28 mouse cellular contexts compared by ENCODE assay signal in genomic region chr19:40996722-40997121, GRCm38 (mm10). TPM values are rescaled to one million over a fixed set of nuclear protein-coding genes. Genes with fewer than 3 reads are reported as not detected.
DNase-seq lines count a peak whose midpoint lies in the region; ATAC-seq and TF ChIP-seq lines count a peak whose summit lies in the region.
"Had no signal": no experiment of that assay in that cellular context is flagged by ENCODE, and none has a peak within 500 bp of the region (broad histone marks: within the 10 kb centered on the region; RNA-seq: fewer than 3 reads in every experiment).

No protein-coding gene starts in this region.

- H3K27ac ChIP-seq in kidney, embryonic 16.5 days (ENCODE audit: low read length), result peak overlapping the region; percentile 82; the same call in 1 of the 2 replicates
- H3K27ac ChIP-seq in spleen, adult 2 months (ENCODE audit: insufficient read depth, low read length), result peak overlapping the region; percentile 78
- H3K27ac ChIP-seq: embryonic facial prominence, embryonic 12.5 days; embryonic facial prominence, embryonic 15.5 days; gastrocnemius, adult 2 months; hindbrain, embryonic 10.5 days; hindbrain, embryonic 13.5 days had no signal

- 92% methylated on average over 6 of the region's 6 CpGs for WGBS in kidney, embryonic 16.5 days
- whole genome bisulfite sequencing in spleen, adult 2 months, result 87% methylated on average over 6 of the region's 6 CpGs

- H3K27me3 ChIP-seq in kidney, embryonic 16.5 days (ENCODE audit: insufficient read depth, low read length), result no peaks in the 10 kb centered on the region
- no peaks in the 10 kb centered on the region for H3K27me3 ChIP-seq in spleen, adult 2 months (ENCODE audit: control insufficient read depth, insufficient read depth, low read length)
- H3K27me3 ChIP-seq: embryonic facial prominence, embryonic 12.5 days; embryonic facial prominence, embryonic 15.5 days; hindbrain, embryonic 13.5 days; Patski had no signal

- H3K36me3 ChIP-seq in kidney, embryonic 16.5 days (ENCODE audit: insufficient read depth, low read length), result no peaks in the 10 kb centered on the region
- no peaks in the 10 kb centered on the region for H3K36me3 ChIP-seq in spleen, adult 2 months (ENCODE audit: control insufficient read depth, insufficient read depth, low read length)
- H3K36me3 ChIP-seq: embryonic facial prominence, embryonic 12.5 days; embryonic facial prominence, embryonic 15.5 days; G1E; hindbrain, embryonic 10.5 days; hindbrain, embryonic 13.5 days had no signal

- no peaks in the 10 kb centered on the region for H3K9me3 ChIP-seq in kidney, embryonic 16.5 days (ENCODE audit: low read length)
- H3K9me3 ChIP-seq: embryonic facial prominence, embryonic 12.5 days; embryonic facial prominence, embryonic 15.5 days; G1E; hindbrain, embryonic 10.5 days; hindbrain, embryonic 13.5 days had no signal

- peaks cover 48% of the 10 kb centered on the region for H3K4me1 ChIP-seq in kidney, embryonic 16.5 days (ENCODE audit: insufficient read depth, low read length)
- peaks cover 31% of the 10 kb centered on the region for H3K4me1 ChIP-seq in spleen, adult 2 months (ENCODE audit: control insufficient read depth, insufficient read depth, insufficient read length)
- H3K4me1 ChIP-seq: hindbrain, embryonic 13.5 days had no signal

- no peak overlapping the region for H3K4me3 ChIP-seq in kidney, embryonic 16.5 days (ENCODE audit: low read length)
- H3K4me3 ChIP-seq in spleen, adult 2 months (ENCODE audit: extremely low read depth, insufficient read depth, insufficient read length), result no peak overlapping the region
- H3K4me3 ChIP-seq: embryonic facial prominence, embryonic 12.5 days; embryonic facial prominence, embryonic 15.5 days; gastrocnemius, adult 2 months; hindbrain, embryonic 10.5 days; hindbrain, embryonic 13.5 days had no signal

- no peak overlapping the region for H3K9ac ChIP-seq in kidney, embryonic 16.5 days (replicated peaks; ENCODE audit: low read length)
- H3K9ac ChIP-seq: embryonic facial prominence, embryonic 12.5 days; embryonic facial prominence, embryonic 15.5 days; forebrain, postnatal 0 days; hindbrain, embryonic 13.5 days had no signal

- peak; percentile 77 for DNase-seq in heart, adult 11 months
- no peak for DNase-seq in heart, postnatal 36 days
- no peak for DNase-seq in kidney, adult 11 months
- DNase-seq in spleen, adult 2 months (ENCODE audit: low read depth in 1 of 2, low spot score in 2 of 2), result no peak
- DNase-seq in spleen, postnatal 14 days (ENCODE audit: low spot score in 2 of 2), result no peak
- DNase-seq: adrenal gland, adult 2 months; adrenal gland, postnatal 14 days; cerebellum, adult 11 months; cerebellum, adult 2 months; cerebellum, adult 9-11 months; cerebellum, postnatal 25 days; forebrain, postnatal 0 days; gastrocnemius, adult 2 months; gastrocnemius, postnatal 14 days; heart, adult 18-20 months had no signal

- no peak for TF ChIP-seq POLR2A in spleen, adult 2 months (IDR thresholded peaks at IDR 0.05; ENCODE audit: low read depth, low read length)

- TF ChIP-seq CTCF in spleen, adult 2 months (IDR thresholded peaks at IDR 0.05; ENCODE audit: extremely low read depth, insufficient read depth, insufficient read length, insufficient replicate concordance), result no peak

- no peak for ATAC-seq in kidney, embryonic 16.5 days (ENCODE audit: low FRiP score, low TSS enrichment)

- intact Hi-C loops in heart, postnatal 36 days (cut with DNase I), result no loop called here

- H3K4me2 ChIP-seq in kidney, embryonic 16.5 days (replicated peaks; ENCODE audit: low read depth, low read length), result no peak overlapping the region
- H3K4me2 ChIP-seq: embryonic facial prominence, embryonic 12.5 days; embryonic facial prominence, embryonic 15.5 days; heart, embryonic 11.5 days; hindbrain, embryonic 13.5 days had no signal

RNA-seq across cellular contexts. Expression of gene Blnk, which starts 2.4 kb away (rescaled TPM):
- 1 to 10 TPM; 1.6 to 2.0 TPM for total RNA-seq in heart, postnatal 36 days (2021)
- polyA plus RNA-seq in kidney, embryonic 16.5 days (2015; fragmentation: Nextera tagmentation; extraction: Ambion mirVana), result 19.2 and 20.8 TPM in 2 replicates
- polyA plus RNA-seq in spleen, adult 2 months (2012; rRNA removed), result 54.3 and 61.0 TPM in 2 replicates

RNA-seq across cellular contexts. Expression of gene Dntt, which starts 32.4 kb away (rescaled TPM):
- not detected for total RNA-seq in heart, postnatal 36 days (2021)
- polyA plus RNA-seq in kidney, embryonic 16.5 days (2015; fragmentation: Nextera tagmentation; extraction: Ambion mirVana), result 0.15 TPM in 1 of 2 replicates, not detected in the other
- 0.43 and 0.89 TPM in 2 replicates for polyA plus RNA-seq in spleen, adult 2 months (2012; rRNA removed)
- total RNA-seq: adrenal gland, adult 2 months; adrenal gland, postnatal 4 days; G1E; gastrocnemius, adult 2 months; gastrocnemius, postnatal 14 days; heart, adult 18-20 months; heart, postnatal 25 days had no signal
- polyA plus RNA-seq: adrenal gland, adult 2 months; cerebellum, adult 2 months; embryonic facial prominence, embryonic 12.5 days; forebrain, embryonic 11.5 days; G1E; heart, embryonic 11.5 days; heart, embryonic 14.5 days; heart, postnatal 0 days; hindbrain, embryonic 10.5 days; hindbrain, embryonic 13.5 days had no signal
